Mouse (Mus musculus): ENCODE measurements around the gene Pold1.

GRCm38 (mm10) chr7:44572213-44572701 is 23.6 kb upstream of the Pold1 start, which contains the start of gene Napsa:
- no peak for TF ChIP-seq POLR2A (IDR thresholded peaks at IDR 0.05; ENCODE audit: insufficient read depth, low read depth, low read length)
- TF ChIP-seq CTCF (IDR thresholded peaks at IDR 0.05; ENCODE audit: insufficient read depth, low read depth, low read length): no peak
